Mouse (Mus musculus): ENCODE data around the gene Gm20388. TPM values are rescaled to one million over a fixed set of nuclear protein-coding genes. Genes with fewer than 3 reads are reported as not detected.
A peak's percentile ranks its signal among the peaks of the same experiment; 100 is the strongest.

Gm20388 gene
- total and polyA plus RNA-seq, 2 experiments from 2014 or later, result 17.3 TPM; not detected in 1

GRCm38 (mm10) chr8:121547132-121547531, 1636.5 kb downstream of the Gm20388 start:
- Histone ChIP-seq H3K9me3 (replicated peaks; ENCODE audit: control insufficient read depth, low read length) (no peaks in the 10 kb centered on the region), H3K4me3 (ENCODE audit: low read depth, low read length) (no peak overlapping the region), H3K4me1 (ENCODE audit: control insufficient read depth, insufficient read depth) (no peaks in the 10 kb centered on the region; the same call in 1 of the 2 replicates), H3K4me2 (ENCODE audit: low read depth, low read length) (no peak overlapping the region), H3K9ac (replicated peaks; ENCODE audit: low read depth, low read length) (no peak overlapping the region), H3K36me3 (replicated peaks; ENCODE audit: control insufficient read depth, insufficient read depth, low read length) (peaks cover 10% of the 10 kb centered on the region; the same call in 1 of the 2 replicates), H3K27ac (ENCODE audit: low read depth) (no peak overlapping the region), H3K27me3 (ENCODE audit: control insufficient read depth, insufficient read depth, low read length) (0 out of 2 replicates have a peak, but pooled peaks cover 17% of the 10 kb centered on the region)
- 6% methylated on average over 7 of the region's 7 CpGs for WGBS
- DNase-seq (ENCODE audit: low spot score), result peak; percentile 81
- peak; percentile 30; the same call in 1 of the 2 replicates for ATAC-seq (ENCODE audit: insufficient read depth, low read depth)
- peak; percentile 95 for TF ChIP-seq CTCF (IDR thresholded peaks at IDR 0.05; ENCODE audit: low read depth)
- TF ChIP-seq EP300 (IDR thresholded peaks at IDR 0.05; ENCODE audit: low read depth), result no peak

- H3K4me2 ChIP-seq (ENCODE audit: low read depth, low read length), result no peak overlapping the region
- no peak overlapping the region for H3K9ac ChIP-seq (replicated peaks; ENCODE audit: low read depth, low read length)
- DNase-seq (ENCODE audit: low spot score), result no peak
- WGBS, result 64% methylated on average over 6 of the region's 6 CpGs
- H3K4me1 ChIP-seq (ENCODE audit: control insufficient read depth, insufficient read depth), result no peaks in the 10 kb centered on the region; the same call in 1 of the 2 replicates
- no peak for ATAC-seq (ENCODE audit: insufficient read depth, low read depth)
- H3K27ac ChIP-seq (ENCODE audit: low read depth), result no peak overlapping the region
- H3K4me3 ChIP-seq (ENCODE audit: low read depth, low read length), result no peak overlapping the region
- no peaks in the 10 kb centered on the region for H3K9me3 ChIP-seq (replicated peaks; ENCODE audit: control insufficient read depth, low read length)
- H3K27me3 ChIP-seq (ENCODE audit: control insufficient read depth, insufficient read depth, low read length), result 0 out of 2 replicates have a peak, but pooled peaks cover 10% of the 10 kb centered on the region
- peaks cover 36% of the 10 kb centered on the region for H3K36me3 ChIP-seq (replicated peaks; ENCODE audit: control insufficient read depth, insufficient read depth, low read length)
- TF ChIP-seq EP300 (IDR thresholded peaks at IDR 0.05; ENCODE audit: low read depth) (no peak), CTCF (IDR thresholded peaks at IDR 0.05; ENCODE audit: low read depth) (no peak)
These were observed 1639.4 kb downstream of the Gm20388 start for GRCm38 (mm10) chr8:121550056-121550455.

- no peaks in the 10 kb centered on the region for H3K9me3 ChIP-seq (replicated peaks; ENCODE audit: control insufficient read depth, low read length)
- WGBS, result 52% methylated on average over 24 of the region's 24 CpGs
- H3K4me3 ChIP-seq (ENCODE audit: low read depth, low read length), result no peak overlapping the region
- H3K4me2 ChIP-seq (ENCODE audit: low read depth, low read length), result no peak overlapping the region
- peaks cover 45% of the 10 kb centered on the region for H3K36me3 ChIP-seq (replicated peaks; ENCODE audit: control insufficient read depth, insufficient read depth, low read length)
- no peaks in the 10 kb centered on the region; the same call in 1 of the 2 replicates for H3K4me1 ChIP-seq (ENCODE audit: control insufficient read depth, insufficient read depth)
- ATAC-seq (ENCODE audit: insufficient read depth, low read depth) (peak; percentile 44), DNase-seq (ENCODE audit: low spot score) (no peak)
- TF ChIP-seq EP300 (IDR thresholded peaks at IDR 0.05; ENCODE audit: low read depth), result no peak
- TF ChIP-seq CTCF (IDR thresholded peaks at IDR 0.05; ENCODE audit: low read depth), result no peak
- H3K27me3 ChIP-seq (ENCODE audit: control insufficient read depth, insufficient read depth, low read length), result no peaks in the 10 kb centered on the region
- H3K27ac ChIP-seq (ENCODE audit: low read depth), result no peak overlapping the region
- H3K9ac ChIP-seq (replicated peaks; ENCODE audit: low read depth, low read length), result no peak overlapping the region
These were observed 1640.7 kb downstream of the Gm20388 start for GRCm38 (mm10) chr8:121551065-121551985.

GRCm38 (mm10) chr8:121552506-121552905, 1641.9 kb downstream of the Gm20388 start:
- DNase-seq (ENCODE audit: low spot score) (no peak), ATAC-seq (ENCODE audit: insufficient read depth, low read depth) (no peak)
- no peak overlapping the region for H3K4me3 ChIP-seq (ENCODE audit: low read depth, low read length)
- TF ChIP-seq EP300 (IDR thresholded peaks at IDR 0.05; ENCODE audit: low read depth), result no peak
- 81% methylated on average over 9 of the region's 9 CpGs for WGBS
- no peak overlapping the region for H3K4me2 ChIP-seq (ENCODE audit: low read depth, low read length)
- no peaks in the 10 kb centered on the region for H3K27me3 ChIP-seq (ENCODE audit: control insufficient read depth, insufficient read depth, low read length)
- H3K9me3 ChIP-seq (replicated peaks; ENCODE audit: control insufficient read depth, low read length), result no peaks in the 10 kb centered on the region
- no peaks in the 10 kb centered on the region; the same call in 1 of the 2 replicates for H3K4me1 ChIP-seq (ENCODE audit: control insufficient read depth, insufficient read depth)
- peaks cover 45% of the 10 kb centered on the region for H3K36me3 ChIP-seq (replicated peaks; ENCODE audit: control insufficient read depth, insufficient read depth, low read length)
- no peak overlapping the region for H3K27ac ChIP-seq (ENCODE audit: low read depth)
- no peak overlapping the region for H3K9ac ChIP-seq (replicated peaks; ENCODE audit: low read depth, low read length)

- no peaks in the 10 kb centered on the region for H3K27me3 ChIP-seq (ENCODE audit: control insufficient read depth, insufficient read depth, low read length)
- DNase-seq (ENCODE audit: low spot score), result no peak
- no peak overlapping the region for H3K4me2 ChIP-seq (ENCODE audit: low read depth, low read length)
- no peak for ATAC-seq (ENCODE audit: insufficient read depth, low read depth)
- no peak overlapping the region for H3K27ac ChIP-seq (ENCODE audit: low read depth)
- 92% methylated on average over 32 of the region's 32 CpGs for WGBS
- H3K4me3 ChIP-seq (ENCODE audit: low read depth, low read length), result no peak overlapping the region
- H3K9ac ChIP-seq (replicated peaks; ENCODE audit: low read depth, low read length), result no peak overlapping the region
- H3K4me1 ChIP-seq (ENCODE audit: control insufficient read depth, insufficient read depth), result no peaks in the 10 kb centered on the region; the same call in 1 of the 2 replicates
- no peak for TF ChIP-seq CTCF (IDR thresholded peaks at IDR 0.05; ENCODE audit: low read depth)
- no peak for TF ChIP-seq EP300 (IDR thresholded peaks at IDR 0.05; ENCODE audit: low read depth)
- no peaks in the 10 kb centered on the region for H3K9me3 ChIP-seq (replicated peaks; ENCODE audit: control insufficient read depth, low read length)
- H3K36me3 ChIP-seq (replicated peaks; ENCODE audit: control insufficient read depth, insufficient read depth, low read length), result peaks cover 52% of the 10 kb centered on the region
These were observed 1643.3 kb downstream of the Gm20388 start for GRCm38 (mm10) chr8:121553831-121554475.
